Mouse (Mus musculus) C2C12 (cell line): ENCODE measurements around the gene Hoxc10.

Experiments
- CTCF ChIP-seq: IDR thresholded peaks from one replicate; pipeline ENCODE4 v1.5.1; 2011; ENCODE audit not compliant: control insufficient read depth, insufficient read depth, insufficient read length
- MAX ChIP-seq: IDR thresholded peaks from one replicate; pipeline ENCODE4 v1.6.1; 2011; ENCODE audit warnings: mild to moderate bottlenecking, control low read depth
- MYOD1 ChIP-seq: IDR thresholded peaks from one replicate; pipeline ENCODE4 v1.6.1; 2011; ENCODE audit warnings: low read depth; ENCODE audit not compliant: control insufficient read depth, insufficient read length
- MYOG ChIP-seq: IDR thresholded peaks from one replicate; pipeline ENCODE4 v1.6.1; 2011; ENCODE audit not compliant: control insufficient read depth, insufficient read length; ENCODE audit errors: extremely low read depth
- USF1 ChIP-seq: IDR thresholded peaks from one replicate; pipeline ENCODE4 v1.6.1; 2011; ENCODE audit warnings: low read depth, mild to moderate bottlenecking, control low read depth, moderate library complexity

GRCm38 (mm10) chr15:102967511-102968397, 1.2 kb downstream of the Hoxc10 start:
- TF ChIP-seq MYOG (no peak), CTCF (no peak), MYOD1 (no peak), MAX (no peak), USF1 (no peak)
